Mouse (Mus musculus) megakaryocyte, adult 5-6 weeks (primary cell): ENCODE measurements around the gene Vmn2r30. TPM values are rescaled to one million over a fixed set of nuclear protein-coding genes. Genes with fewer than 3 reads are reported as not detected.
"Not testable (repeated sequence)": the region's sequence is repeated elsewhere in the genome, so short reads cannot be mapped to it uniquely, and the experiment has no call there.

Source experiments
- ATAC-seq: 2 replicates; pipeline ENCODE4 v1.8.0; 2016; ENCODE audit warnings: mild to moderate bottlenecking, inconsistent platforms; ENCODE audit not compliant: poor library complexity, severe bottlenecking
- total RNA-seq, 2 experiments: library from RNA; stranded (forward) in 1 of 2; stranded (reverse) in 1 of 2; fragments of 153-499, 151-499 nt in 1 of 2; fragments of 221-1000, 200-1000 nt in 1 of 2; gene quantifications; 2 replicates each; pipeline versions ENCODE4 v1.2.3 to v1.2.4; 2015 to 2017

Gene Vmn2r30
- total RNA-seq (2015) (0.07 TPM in 1 of 2 replicates, not detected in the other), total RNA-seq (2017) (not detected in 2 replicates)

DNA sequence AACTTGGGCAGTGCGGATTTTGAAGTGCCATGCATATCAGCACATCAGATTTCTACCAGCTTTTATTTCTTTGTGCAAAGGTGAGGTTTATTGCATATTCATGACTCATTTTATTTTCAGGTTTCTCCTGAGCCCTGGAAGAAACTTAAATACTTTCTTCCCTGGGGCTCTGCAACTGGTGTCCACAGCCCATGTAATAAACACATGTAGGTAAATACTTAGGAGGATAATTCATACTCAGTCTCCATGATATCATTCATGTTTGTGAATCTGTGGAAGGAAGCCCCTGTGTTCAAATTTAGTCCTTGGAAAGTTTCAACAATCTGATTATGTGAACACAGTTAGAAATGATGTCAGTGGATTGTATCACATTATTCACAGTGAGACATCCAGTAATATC is at the start of gene Vmn2r30:
Gene Vmn2r30 (minus strand): TSS at position 101 of the 400 bp plus-strand sequence.
- ATAC-seq = not testable (repeated sequence)

DNA sequence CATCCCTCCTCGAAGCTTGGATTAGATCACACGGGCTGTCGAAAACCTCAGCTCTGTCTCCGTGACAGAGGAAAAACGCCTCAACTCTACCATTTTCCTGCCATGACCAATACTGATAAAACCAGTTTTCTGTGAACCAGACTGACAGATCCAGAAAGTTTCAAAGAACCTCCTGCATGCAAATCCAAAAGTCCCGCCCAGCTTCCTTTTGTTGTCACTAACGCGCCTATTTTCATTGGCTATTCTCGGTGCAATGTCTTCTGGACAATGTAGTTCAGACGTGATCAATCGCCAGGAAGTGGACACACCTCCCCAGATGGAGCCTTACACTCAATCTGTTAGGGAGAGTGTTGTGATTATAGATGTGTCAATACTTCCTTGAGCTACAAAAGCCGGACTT is 37.0 kb upstream of the Vmn2r30 start, which contains the start of gene Gm45783:
Gene Gm45783 (minus strand): TSS at position 143 of the 400 bp plus-strand sequence.
- not testable (repeated sequence) for ATAC-seq

DNA sequence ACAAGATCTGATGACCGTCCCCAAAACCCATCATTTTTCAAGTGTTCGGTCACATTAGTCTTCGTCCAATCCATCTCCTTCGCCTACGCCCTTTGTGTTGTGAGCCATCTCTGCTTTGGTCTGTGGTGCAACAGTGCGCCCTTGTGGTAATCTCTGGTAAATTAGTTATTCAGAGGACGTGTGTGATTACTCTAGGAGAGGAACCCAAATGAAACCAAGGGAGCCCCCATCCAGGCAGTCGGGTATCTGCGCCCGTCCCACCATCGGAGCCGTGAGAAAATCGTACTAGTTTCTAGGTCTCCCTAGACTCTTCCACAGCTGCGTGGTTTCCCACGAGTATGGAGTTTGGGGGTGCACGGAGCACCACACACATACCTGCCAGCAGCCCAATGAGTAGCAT is 41.8 kb downstream of the Vmn2r30 start:
- peak; percentile 26 for ATAC-seq

DNA sequence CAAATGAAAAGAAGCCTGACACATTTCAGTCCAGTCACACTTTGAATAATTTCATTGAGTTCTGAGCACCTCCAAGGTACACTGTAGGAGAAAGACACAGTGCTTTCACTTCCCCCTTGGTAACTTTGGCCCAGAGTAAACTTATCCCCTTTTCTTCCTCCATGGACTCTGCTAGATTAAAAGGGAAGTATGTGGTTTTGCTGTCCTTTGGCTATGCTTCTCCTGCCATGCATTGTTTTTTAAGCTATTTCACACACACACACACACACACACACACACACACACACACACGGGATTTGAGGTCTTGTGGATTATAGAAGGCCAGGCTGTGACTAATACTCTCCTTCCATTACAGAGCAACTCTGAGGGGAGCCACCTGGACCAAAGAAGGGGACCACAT is 56.0 kb downstream of the Vmn2r30 start:
- peak; percentile 74 for ATAC-seq

DNA sequence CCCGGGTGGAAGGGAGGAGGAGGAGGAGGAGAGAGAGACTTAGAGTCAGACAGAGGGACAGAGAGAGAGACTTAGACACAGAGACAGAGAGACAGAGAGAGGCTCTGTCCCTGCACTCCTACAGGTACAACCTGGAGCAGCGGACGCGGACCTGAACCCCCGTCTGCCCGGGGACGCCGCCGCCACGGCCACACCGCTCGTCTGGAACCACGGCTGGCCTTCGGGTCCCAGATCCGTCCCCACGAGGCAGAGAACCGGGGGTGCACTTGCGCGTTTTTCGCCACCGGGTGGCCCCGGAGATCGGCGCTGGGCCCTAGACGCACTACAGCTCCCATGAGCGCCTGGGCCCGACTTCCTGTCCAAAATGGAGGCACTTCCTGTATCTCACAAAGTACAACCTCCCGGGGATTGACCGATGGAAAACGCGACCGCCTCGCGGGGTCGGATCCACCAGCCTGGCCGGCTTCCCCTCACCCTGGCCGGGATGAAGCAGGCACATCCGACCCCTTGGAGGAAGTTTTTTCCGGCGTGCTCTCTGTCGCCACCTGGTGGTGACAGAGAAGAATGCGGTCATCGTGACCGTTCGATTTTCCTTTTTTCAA is 59.3 kb downstream of the Vmn2r30 start, which contains the start of gene Gm45844:
Gene Gm45844 (minus strand): TSS at position 324 of the 602 bp plus-strand sequence.
- ATAC-seq = peak; percentile 96

DNA sequence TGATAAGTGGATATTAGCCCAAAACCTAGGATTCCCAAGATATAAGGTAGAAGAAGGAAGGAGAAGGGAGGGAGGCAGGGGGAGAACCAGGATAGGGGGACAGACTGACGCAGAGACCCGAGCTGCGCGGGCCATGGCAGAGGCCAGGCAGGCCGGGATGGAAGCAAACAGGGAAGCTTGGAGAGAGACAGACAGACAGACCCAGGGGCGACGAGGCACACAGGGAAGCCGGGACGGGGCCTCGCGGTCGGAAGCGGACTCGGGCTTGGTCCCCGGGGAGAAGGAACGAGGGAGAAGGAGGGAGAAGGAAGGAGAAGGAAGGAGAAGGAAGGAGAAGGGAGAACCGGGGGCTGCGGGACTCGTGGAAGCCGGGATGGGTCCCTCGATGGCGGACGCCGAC is 59.9 kb downstream of the Vmn2r30 start:
- not testable (repeated sequence) for ATAC-seq

Other genes with a start within 250 kb of the Vmn2r30 start
- 9.4 and 13.4 TPM in 2 replicates for gene Zfp954, start 216.1 kb downstream of the Vmn2r30 start, total RNA-seq (2015)
- gene Zfp954, start 216.1 kb downstream of the Vmn2r30 start, total RNA-seq (2017) = 11.6 and 12.4 TPM in 2 replicates
- gene Zfp773, start 200.9 kb downstream of the Vmn2r30 start, total RNA-seq (2015) = 0.31 and 0.43 TPM in 2 replicates
- gene Zfp773, start 200.9 kb downstream of the Vmn2r30 start, total RNA-seq (2017) = 1.4 and 1.7 TPM in 2 replicates
- 0.89 and 2.7 TPM in 2 replicates for gene Zfp418, start 166.3 kb downstream of the Vmn2r30 start, total RNA-seq (2015)
- gene Zfp418, start 166.3 kb downstream of the Vmn2r30 start, total RNA-seq (2017) = 1.4 and 1.8 TPM in 2 replicates
- gene Zfp772, start 127.6 kb downstream of the Vmn2r30 start, total RNA-seq (2015) = 2.1 and 2.2 TPM in 2 replicates
- 1.7 and 2.5 TPM in 2 replicates for gene Zfp772, start 127.6 kb downstream of the Vmn2r30 start, total RNA-seq (2017)
- not detected in 2 replicates for gene Vmn2r29, start 90.3 kb downstream of the Vmn2r30 start, total RNA-seq (2015)
- gene Vmn2r29, start 90.3 kb downstream of the Vmn2r30 start, total RNA-seq (2017) = 0.70 TPM in 1 of 2 replicates, not detected in the other
- not detected in 2 replicates for gene Gm45844, start 59.3 kb downstream of the Vmn2r30 start, total RNA-seq (2015)
- gene Gm45844, start 59.3 kb downstream of the Vmn2r30 start, total RNA-seq (2017) = 0.37 TPM in 1 of 2 replicates, not detected in the other
- 27.5 and 29.6 TPM in 2 replicates for gene Clcn4, start 36.8 kb downstream of the Vmn2r30 start, total RNA-seq (2015)
- gene Clcn4, start 36.8 kb downstream of the Vmn2r30 start, total RNA-seq (2017) = 42.1 and 67.7 TPM in 2 replicates
- gene Gm45783, start 37.0 kb upstream of the Vmn2r30 start, total RNA-seq (2015) = not detected in 2 replicates
- gene Gm45783, start 37.0 kb upstream of the Vmn2r30 start, total RNA-seq (2017) = not detected in 2 replicates
- gene Vmn2r31, start 62.1 kb upstream of the Vmn2r30 start, total RNA-seq (2015) = not detected in 2 replicates
- not detected in 2 replicates for gene Vmn2r31, start 62.1 kb upstream of the Vmn2r30 start, total RNA-seq (2017)
- gene Vmn2r32, start 142.4 kb upstream of the Vmn2r30 start, total RNA-seq (2015) = not detected in 2 replicates
- not detected in 2 replicates for gene Vmn2r32, start 142.4 kb upstream of the Vmn2r30 start, total RNA-seq (2017)
- gene Vmn2r33, start 229.2 kb upstream of the Vmn2r30 start, total RNA-seq (2015) = not detected in 2 replicates
- not detected in 2 replicates for gene Vmn2r33, start 229.2 kb upstream of the Vmn2r30 start, total RNA-seq (2017)